Mouse (Mus musculus) right cerebral cortex, postnatal 36 days (tissue): ENCODE measurements around the gene Atp8a2.
"Not testable (repeated sequence)": the region's sequence is repeated elsewhere in the genome, so short reads cannot be mapped to it uniquely, and the experiment has no call there.

Source experiments
- DNase-seq, 2 experiments: peaks; one replicate each; pipeline ENCODE4 v3.0.0; 2022; ENCODE audit warnings: low spot score in 2 of 2, mixed read lengths in 1 of 2

Gene Atp8a2

GRCm38 (mm10) chr14:59716443-59717085 lies 480.4 kb downstream of the Atp8a2 start:
- not testable (repeated sequence) for DNase-seq

- DNase-seq: peak in 1 of 2 experiments; percentile 39
These were observed 481.1 kb downstream of the Atp8a2 start for GRCm38 (mm10) chr14:59715695-59716442.

- DNase-seq: no peak
These were observed 487.3 kb downstream of the Atp8a2 start for GRCm38 (mm10) chr14:59709505-59710335.

GRCm38 (mm10) chr14:59708009-59708408 lies 489.0 kb downstream of the Atp8a2 start:
- no peak for DNase-seq

DNA sequence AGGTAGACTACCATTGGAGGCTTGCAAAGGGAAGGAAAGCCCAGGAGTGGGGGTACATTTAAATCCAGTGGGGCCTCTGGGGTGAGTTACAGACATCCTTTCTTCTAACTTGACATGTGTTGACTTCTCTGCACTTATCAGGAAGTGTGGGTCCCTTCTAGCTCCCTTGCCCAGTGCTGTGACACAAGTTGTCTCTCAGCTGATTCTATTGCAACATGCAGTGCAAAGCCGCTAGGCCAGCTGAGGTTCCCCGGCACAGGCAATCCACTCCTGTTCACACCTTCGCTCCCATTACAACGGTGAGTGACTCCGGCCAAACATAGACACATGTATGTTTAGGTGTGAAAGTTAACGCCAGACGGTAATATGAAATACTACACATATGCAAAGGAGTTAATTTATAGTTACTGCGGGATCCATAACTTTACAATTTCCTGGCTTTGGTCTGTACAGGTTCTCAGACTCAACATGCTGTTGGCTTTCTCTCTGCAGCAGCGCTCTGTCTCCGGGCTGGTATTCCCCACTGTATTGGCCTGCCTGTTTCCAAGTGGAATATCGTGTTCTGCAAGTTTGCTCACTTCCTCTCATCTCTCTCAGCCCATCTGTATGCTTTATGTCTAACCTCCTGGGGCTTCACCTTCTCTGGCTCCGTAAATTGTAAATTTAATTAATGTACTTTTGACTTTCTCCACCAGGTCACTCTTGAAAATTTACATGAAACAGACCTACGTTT lies 491.5 kb downstream of the Atp8a2 start:
- no peak for DNase-seq

GRCm38 (mm10) chr14:59701492-59701891 lies 495.5 kb downstream of the Atp8a2 start:
- no peak for DNase-seq

- no peak for DNase-seq
These were observed 501.8 kb downstream of the Atp8a2 start for GRCm38 (mm10) chr14:59695160-59695559.

DNA sequence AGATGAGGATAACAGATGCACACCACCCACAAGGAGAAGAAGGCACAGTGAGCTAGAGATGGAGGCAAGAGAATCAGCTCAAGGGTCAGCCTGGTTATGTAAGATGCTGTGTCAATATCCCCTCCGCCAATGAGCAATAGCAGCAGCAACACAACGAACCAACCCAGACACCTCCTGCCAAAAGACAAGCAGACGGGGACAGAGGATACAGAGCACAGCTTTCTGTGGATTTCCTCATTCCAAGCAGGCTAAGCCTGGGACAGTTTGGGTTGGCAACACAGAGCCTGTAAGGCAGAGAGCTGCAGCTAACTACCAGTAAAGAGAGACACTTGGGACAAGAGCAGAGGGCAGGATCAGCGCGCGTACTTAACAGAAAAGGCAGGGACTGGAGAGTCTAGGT lies 504.8 kb downstream of the Atp8a2 start:
- no peak for DNase-seq

DNA sequence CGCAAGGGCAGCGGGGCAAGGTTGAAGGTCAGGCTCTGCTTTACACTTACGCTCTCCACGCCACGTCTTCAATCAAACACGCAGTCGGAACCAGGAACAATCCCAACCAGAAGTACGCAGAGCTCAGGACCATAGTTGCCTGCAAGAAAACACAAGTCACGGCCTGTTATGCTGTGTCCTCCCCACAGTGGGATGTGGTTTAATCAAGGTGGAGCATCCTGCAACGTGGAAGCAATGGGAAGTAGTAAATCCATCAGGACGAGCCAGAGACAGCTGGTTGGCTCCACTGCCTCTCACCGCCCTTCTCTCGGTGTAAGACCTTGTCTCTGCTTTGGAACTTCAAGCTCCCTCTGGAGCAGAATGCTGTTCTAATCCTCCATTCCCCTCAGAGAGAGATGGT lies 505.6 kb downstream of the Atp8a2 start:
- no peak for DNase-seq

DNA sequence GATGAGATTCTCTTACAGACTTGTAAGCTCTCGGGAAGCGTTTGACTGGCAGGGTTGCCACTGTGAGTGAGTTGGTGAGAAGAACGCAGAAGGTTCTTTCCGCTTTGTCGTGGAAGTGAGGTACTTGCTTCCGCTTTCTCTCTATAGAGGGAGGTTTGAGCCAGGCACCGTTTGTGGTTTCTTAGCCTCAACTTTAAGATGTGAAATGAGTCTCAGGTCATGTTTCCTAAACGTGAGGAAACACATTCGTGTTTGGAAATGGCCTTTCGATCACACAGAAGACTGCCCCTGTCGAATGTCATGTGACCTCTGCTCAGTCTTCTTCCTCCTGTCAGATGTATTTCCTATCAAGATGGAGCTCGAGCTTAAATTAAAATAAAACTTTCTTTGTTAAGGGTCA lies 506.0 kb downstream of the Atp8a2 start:
- DNase-seq: no peak

DNA sequence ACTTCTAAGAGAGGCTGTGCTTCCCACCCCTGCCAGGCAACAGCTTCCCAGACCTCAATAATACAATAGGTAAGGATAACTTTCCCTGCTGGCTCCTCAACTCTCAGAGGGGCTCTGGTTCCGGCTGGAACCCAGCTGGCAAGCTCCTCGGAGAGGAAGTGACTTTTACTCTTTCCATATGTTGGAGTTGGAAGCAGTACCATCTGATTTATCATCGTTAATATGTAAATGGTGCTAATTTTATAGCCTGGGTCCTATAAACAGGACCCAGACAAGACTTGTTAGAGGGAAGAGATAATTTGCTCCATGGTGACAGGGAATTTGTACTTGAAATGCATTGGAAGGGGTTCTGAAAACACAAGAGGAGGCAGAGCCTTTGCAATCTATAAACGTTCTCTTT lies 507.4 kb downstream of the Atp8a2 start:
- DNase-seq: no peak

DNA sequence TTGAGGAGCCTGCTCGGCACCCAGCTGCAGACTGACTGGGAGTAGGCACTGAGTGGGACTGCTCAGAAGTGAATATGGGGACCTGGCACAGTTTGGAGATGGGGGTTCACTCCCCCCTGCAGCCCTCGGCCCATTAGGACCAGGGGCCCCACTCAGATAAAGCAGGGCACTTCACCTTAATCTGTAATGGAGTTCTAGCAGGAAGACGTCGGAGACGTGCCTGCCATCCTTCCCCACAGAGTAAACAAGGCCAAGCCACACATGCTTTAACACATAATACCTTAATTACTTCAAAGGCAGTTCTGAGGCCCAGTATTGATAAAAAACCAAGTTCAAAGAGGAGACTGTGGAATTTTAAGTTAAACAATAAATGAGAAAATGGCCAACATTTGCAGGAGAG lies 510.8 kb downstream of the Atp8a2 start:
- DNase-seq: no peak

DNA sequence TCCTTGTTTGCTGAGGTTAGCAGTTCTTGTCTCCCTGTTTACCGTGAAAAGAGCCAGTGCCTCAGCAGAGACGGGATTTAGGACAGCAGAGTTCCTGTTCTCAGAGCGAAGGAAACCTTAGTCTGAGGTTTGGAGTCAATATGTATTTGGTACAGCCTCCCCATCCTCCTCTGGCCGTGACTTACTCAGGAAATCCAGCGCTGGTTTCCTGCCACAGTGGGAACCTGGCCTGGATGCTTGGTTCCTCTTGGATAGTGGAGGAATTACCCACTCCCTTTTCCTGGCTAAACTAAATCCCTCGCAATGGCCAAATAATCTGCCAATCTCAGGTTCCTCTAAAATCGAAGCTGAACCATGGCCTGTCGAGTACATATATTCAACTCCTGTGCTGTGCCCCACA lies 511.6 kb downstream of the Atp8a2 start:
- DNase-seq: no peak

GRCm38 (mm10) chr14:59681906-59682305 lies 515.1 kb downstream of the Atp8a2 start:
- no peak for DNase-seq

DNA sequence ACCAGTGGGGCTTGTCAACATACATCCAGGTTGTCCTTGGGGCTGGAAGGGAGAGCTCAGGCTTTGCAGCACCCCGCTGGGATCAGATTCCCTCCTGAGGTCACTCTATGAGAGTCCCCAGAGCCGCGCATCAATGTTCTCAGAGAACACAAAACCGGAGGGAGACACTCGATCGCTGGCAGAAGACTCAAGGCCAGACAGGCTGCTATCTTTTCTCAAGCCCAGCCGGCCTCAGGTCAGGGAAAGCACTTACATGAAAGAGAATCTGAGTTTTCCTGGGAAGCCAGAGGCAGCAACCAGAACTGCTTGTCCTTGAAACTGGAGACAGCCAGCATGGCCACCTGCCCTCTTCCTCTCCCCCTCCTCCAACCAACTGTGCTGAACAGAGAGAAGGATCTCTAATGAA lies 519.4 kb downstream of the Atp8a2 start:
- no peak for DNase-seq

GRCm38 (mm10) chr14:59675330-59675729 lies 521.6 kb downstream of the Atp8a2 start:
- DNase-seq: no peak

- DNase-seq: no peak
These were observed 522.4 kb downstream of the Atp8a2 start for GRCm38 (mm10) chr14:59674556-59674955.

DNA sequence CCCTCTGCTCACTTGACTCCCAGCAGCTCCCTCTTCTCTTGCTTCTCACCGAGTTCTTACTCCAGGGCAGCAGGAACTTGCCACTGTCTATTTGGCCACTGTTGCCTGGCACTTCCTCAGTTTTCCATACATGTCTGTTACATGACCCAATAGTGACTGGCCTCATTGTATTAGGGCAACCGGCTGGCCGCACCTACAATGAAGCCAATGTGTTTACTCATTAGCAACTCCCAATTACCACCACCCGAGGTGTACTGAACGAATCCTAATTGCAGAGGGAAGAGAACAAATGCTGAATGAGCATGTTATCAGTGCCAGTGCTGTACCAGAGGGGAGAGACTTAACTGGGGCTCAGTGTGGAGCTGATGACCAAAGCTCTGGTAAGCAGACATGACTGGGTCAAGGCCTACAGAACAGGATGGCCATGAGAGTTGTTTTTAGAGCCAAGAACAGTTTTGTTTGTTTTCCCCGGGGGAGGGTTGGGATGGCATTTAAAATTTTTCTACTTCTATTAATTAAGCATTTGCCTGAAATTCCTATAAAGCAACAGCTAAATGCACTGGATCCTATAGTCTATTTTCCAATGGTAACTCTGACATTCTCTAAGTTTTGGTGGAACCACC lies 524.0 kb downstream of the Atp8a2 start:
- no peak for DNase-seq

- no peak for DNase-seq
These were observed 539.9 kb downstream of the Atp8a2 start for GRCm38 (mm10) chr14:59657098-59657497.

DNA sequence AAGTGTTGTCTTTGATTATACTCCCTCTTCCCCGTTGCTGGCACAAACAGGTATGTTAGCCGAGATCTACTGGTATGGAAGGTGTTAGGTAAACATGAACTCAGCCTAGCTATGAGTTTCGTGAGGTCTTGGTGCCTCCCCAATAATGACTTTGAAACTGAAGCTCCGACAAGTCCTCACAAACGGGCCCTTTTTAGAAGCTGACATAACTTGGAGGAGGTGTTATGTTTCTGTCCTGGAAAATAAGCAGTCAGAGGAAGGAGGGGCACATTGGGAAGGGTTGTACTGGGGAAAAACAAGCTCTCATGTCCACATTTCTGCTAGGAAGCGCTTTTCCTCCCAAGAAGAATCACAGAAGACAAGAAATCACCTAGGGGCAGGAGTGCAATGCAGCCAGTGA lies 540.4 kb downstream of the Atp8a2 start:
- no peak for DNase-seq

DNA sequence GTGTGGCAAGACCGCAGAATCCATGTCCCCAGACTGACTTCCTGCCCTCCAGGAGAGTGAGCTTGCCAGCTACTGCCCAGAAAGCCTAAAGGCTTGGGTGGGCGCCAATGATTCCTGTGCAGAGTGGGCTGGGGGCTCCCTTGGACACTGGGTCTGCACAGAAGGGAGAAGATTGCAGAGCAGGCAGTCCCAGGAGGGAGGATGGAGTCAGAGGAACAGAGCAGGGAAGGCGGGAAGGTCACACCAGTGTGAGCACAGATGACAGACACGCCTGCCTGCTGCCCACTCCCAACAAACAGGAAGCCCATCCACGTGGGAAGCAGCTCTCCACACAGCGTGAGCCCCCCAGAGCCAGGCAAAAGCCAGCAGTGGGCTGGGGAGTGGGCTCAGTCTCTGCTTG lies 547.6 kb downstream of the Atp8a2 start:
- no peak for DNase-seq
